Mouse (Mus musculus): ENCODE data around the gene Olfr1426.
"Not testable (repeated sequence)": the region's sequence is repeated elsewhere in the genome, so short reads cannot be mapped to it uniquely, and the experiment has no call there.

The Olfr1426 gene

DNA sequence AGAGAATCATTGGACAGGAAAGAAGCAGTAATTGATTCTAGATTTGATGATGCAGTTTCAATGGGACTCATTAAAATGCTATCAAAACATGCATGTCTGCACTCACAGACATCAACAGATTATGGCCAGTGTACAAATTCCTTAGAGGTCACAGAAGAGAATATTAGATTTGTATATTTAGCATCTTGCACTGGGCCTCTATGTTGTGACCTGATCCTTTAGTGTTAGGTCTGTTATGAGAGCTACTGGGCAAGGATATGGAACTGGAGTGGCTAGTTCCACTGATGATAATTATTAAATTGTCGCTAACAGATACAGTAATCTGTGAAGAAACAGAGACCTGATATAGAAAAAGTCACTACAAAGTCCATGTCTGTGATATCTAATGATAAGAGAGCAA lies at the start of gene Olfr1426:
Olfr1426 (minus strand) TSS at position 101 of the 400 bp plus-strand sequence.
- DNase-seq (ENCODE audit: low spot score in 2 of 2), result no peak

DNA sequence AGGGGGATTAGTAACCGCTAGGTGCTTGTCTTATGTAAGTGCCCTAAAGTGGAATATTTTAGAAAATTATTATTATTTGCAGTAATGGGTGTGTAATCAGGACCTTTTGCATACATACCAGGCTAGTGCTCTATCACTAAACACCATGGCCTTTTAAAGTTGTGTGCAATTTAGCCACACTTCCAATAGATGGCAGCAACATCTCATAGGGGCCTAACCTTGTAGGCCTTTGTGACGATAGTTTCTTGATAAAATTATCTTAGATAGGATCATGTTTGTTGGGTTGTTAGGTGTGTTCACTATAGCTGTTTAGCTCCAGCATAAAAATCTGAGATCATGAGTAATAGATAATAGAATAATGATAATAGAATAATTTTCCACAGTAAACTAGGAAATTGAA lies 42.5 kb upstream of the Olfr1426 start:
- no peak for DNase-seq (ENCODE audit: low spot score in 2 of 2)

DNA sequence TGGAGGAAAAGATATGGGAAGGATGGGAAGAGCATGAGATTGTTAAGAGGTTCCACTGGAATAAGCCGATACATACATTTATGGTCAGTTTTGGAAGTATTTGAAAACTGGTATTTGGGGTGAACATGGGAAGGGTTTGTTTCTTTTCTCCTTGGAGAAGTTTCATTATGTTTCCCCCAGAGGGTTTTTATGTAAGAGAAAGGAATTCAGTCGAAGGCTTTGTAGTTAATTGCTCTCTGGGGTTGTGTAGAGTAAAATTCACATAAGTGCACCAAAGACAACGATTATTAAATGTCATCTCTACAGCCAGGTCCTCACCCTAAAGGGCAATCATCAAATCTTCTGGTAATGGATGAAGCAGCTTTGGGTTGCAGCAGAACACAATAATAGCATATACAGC lies 31.3 kb upstream of the Olfr1426 start, which contains the start of gene Olfr76:
Olfr76 (minus strand) TSS at position 101 of the 400 bp plus-strand sequence.
- no peak for DNase-seq (ENCODE audit: low spot score in 2 of 2)

DNA sequence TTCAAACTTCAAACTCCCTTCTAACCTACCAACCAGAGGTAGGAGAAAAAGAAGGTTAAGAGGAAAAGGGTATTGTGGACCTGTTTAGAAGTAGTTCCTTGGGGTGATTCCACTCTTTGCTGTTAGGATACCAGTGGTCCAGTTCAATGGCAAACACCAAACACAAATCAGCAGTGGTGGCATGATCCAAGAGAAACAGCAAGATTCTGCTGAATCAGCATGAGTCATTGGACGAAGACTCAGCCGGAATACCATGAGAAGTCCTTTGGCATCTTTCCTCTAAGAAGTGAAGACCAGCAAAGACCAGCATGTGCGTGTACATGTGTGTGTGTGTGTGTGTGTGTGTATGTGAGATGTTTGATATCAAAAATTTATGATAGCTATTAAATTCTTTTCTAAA lies 24.7 kb upstream of the Olfr1426 start:
- DNase-seq (ENCODE audit: low spot score in 2 of 2), result no peak

DNA sequence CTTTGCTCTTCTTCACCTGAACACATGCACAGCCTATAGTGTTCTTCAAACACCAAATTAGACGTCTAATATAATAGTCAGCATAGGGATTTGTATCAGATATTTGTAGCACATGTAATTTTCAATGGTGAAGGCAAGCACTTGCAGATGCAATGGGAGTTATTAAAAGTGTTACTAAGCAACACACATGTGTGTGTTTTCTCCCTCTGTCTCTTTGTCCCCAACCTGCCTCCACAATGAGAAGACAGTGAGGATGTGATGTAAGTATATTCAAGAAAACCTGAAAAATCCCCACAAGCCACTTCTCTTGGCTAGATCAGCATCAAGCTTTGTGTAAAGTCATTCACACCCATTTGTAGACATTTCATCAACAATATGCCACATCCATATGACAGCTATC lies 24.0 kb upstream of the Olfr1426 start, which contains the start of gene Olfr1428:
Olfr1428 (minus strand) TSS at position 101 of the 400 bp plus-strand sequence.
- no peak for DNase-seq (ENCODE audit: low spot score in 2 of 2)

DNA sequence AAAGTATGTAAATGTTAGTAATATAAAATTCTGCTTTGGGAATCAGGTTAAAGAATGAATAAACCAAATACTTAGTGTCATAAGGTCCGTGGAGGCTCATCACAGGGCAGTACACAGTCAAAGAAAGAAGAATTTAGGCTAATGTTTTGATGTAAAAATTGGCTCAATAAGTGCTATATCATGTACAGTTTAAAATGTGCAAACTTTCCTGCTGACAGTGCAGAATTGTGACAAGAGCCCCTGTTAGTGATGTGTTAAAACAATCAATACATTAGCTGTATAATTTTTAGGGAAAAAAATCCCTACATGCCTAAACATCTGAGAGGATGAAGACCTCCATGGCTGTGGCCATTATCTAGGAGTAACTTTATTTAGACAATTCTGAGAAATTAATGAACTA lies 22.0 kb upstream of the Olfr1426 start:
- no peak for DNase-seq (ENCODE audit: low spot score in 2 of 2)

DNA sequence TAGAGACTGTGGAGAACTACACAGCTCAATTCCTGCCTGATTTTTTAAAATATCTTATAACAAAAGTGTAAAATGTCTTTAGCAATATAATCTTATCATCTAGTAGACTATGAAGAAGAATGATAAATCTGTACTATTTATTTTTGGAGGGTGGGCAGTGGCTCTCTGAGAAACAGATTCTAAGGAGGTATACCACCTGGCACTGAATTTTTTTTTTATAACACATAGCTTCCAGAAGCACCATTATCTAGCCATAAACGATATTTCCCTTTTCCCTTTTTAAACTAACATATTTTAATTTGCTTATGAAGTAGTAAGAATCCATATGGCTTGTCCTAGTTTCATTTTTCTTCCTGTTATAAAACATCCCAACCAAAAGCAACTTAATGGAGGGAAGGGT lies 12.7 kb upstream of the Olfr1426 start:
- DNase-seq (ENCODE audit: low spot score in 2 of 2), result no peak

DNA sequence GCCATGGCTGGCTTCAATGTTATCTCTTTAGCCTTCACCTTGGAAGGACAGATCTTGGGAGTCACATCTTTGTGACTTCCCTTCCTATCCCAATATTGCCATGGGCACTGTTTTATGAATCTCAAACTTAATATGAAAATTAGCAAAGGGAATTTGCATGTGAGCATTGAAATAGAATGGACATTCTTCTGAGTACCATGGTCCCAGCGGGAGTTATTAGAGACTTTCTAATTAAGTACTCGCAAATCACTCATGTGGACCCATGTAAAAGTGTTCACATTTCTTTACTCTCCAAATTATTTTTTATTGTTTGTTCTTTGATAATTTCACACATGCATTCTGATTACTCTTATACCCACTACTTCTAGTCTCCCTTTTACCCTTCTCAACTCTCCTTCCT lies 11.4 kb upstream of the Olfr1426 start, which contains the start of gene Olfr1427:
Olfr1427 (minus strand) TSS at position 101 of the 400 bp plus-strand sequence.
- no peak for DNase-seq (ENCODE audit: low spot score in 2 of 2)

DNA sequence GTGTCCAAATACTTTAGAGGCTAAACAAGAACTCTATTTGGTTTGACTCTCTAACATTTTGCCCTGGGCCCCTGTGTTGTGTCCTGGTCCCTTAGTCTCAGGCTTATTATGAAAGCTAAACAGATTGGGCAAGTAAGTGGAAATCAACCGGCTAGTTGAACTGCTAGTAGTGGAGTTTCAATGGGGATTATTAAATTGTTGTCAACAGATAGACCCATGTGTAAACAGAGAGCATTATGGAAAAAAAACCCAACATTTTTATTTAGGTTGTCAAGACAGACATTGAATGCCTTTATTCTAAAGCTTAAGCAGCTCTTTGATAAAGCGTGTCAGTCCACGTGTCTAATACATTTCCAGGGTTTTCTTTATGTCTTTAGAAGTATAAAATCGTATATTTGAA lies 14.2 kb downstream of the Olfr1426 start, which contains the start of gene Olfr1425:
Olfr1425 (minus strand) TSS at position 101 of the 400 bp plus-strand sequence.
- not testable (repeated sequence) for DNase-seq (ENCODE audit: low spot score in 2 of 2)

DNA sequence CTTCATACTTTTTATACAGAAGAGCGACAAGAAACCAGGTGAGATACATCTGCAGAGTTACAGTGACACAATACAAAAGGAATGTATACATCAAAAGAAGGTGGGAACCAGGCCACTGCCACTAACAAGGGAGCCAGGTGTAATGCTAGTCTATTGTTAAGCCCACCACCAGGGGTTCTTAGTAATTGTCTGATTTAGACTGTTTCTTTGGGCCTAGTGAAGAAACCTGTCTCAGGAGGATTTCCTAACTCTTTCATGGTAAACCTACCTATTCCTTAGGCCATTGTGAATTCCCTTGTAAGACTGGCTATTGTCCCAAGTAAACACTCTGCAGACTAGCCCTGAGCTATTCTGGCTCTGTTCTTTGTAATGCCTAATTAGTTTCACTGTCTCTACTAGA lies 22.3 kb downstream of the Olfr1426 start:
- not testable (repeated sequence) for DNase-seq (ENCODE audit: low spot score in 2 of 2)

DNA sequence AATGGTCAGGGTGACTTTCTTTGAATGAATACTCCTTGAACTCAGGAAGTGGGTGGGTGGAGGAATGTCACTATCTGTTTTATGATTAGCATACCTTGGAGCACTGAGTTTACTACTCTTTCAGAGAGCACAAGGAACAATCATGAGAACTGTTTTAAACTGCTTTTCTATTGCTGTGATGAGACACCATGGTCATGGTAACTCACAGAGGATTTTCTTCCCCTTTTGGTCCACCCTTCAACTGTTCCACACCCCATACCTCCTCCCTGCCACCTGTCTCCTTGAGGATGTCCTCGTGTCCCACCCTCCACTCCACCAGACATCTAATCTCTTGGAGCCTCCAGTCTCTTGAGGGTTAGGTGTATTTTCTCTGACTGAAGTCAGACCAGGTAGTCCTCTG lies 24.0 kb downstream of the Olfr1426 start:
- not testable (repeated sequence) for DNase-seq (ENCODE audit: low spot score in 2 of 2)

DNA sequence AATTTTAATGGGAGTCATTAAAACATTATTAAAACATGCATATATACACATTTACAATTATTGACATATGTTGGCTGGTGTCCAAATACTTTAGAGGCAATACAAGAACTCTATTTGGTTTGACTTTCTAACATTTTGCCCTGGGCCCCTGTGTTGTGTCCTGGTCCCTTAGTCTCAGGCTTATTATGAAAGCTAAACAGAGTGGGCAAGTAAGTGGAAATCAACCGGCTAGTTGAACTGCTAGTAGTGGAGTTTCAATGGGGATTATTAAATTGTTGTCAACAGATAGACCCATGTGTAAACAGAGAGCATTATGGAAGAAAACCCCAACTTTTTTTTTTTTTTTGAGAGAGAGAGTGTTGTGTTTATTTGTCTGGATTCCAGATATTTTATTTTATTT lies 29.2 kb downstream of the Olfr1426 start, which contains the start of gene Olfr1424:
Olfr1424 (minus strand) TSS at position 101 of the 400 bp plus-strand sequence.
- not testable (repeated sequence) for DNase-seq (ENCODE audit: low spot score in 2 of 2)

DNA sequence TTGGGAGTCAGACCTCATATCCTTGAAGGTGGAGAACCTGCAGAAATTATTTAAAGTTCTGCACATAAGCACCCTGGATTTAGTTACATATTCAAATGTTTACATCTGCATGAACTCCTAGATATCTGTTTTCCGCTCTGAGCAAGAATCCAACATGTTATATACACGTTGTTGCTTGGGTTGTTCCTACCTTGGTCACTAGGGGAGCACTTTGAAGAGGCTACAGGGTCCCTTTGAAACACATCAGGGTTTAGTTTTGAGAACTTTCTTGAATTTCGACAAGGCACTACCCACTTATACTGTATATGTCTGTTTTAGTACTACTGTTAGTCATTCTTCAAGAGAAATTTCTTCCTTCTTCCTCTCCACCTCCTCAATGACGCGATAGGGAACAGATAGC lies 48.6 kb downstream of the Olfr1426 start:
- DNase-seq (ENCODE audit: low spot score in 2 of 2), result no peak

DNA sequence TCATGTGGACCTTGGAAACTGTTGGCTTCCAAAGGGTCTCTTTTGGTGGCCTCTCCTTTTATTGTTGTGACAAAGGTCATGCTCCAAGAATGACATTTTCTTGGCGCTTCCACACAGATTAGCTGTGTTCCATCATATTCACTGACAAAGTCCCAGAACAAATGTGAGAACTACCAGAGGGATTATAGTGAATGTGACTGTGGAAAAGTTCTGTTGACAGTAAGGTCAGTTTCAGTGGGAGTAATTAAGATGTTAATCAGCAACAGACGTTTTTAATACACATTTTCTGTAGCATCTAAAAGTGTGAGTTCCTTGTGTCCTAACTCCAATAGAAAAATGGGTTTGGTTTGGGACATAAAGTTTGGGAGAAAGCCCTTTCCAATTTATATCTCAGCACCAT lies 50.6 kb downstream of the Olfr1426 start, which contains the start of gene Olfr1423:
Olfr1423 (minus strand) TSS at position 101 of the 400 bp plus-strand sequence.
- no peak for DNase-seq (ENCODE audit: low spot score in 2 of 2)

DNA sequence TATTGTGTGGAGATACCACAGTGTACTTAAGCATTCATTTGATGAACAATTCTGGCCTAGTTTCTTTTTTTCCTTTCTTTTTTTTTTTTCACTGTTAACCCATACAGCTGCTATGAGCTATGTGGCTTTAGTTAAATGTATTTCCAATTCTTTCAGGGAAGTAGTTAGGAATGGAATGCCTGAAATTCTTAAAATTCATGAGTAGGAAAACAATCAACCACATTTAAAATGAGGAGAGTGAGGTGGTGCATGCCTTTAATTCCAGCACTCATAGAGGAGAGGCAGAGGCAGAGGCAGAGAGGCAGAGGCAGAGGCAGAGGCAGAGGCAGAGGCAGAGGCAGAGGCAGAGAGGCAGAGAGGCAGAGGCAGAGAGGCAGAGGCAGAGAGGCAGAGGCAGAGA lies 54.1 kb downstream of the Olfr1426 start:
- no peak for DNase-seq (ENCODE audit: low spot score in 2 of 2)
